Mouse (Mus musculus): ENCODE data around the gene Sigmar1. TPM values are rescaled to one million over a fixed set of nuclear protein-coding genes. Genes with fewer than 3 reads are reported as not detected.

Gene Sigmar1
- polyA plus RNA-seq, 1 experiment from 2014 or later = 76.9 TPM

GRCm38 (mm10) chr4:41759206-41759605 lies 3.2 kb upstream of the Sigmar1 start:
- H3K4me3 ChIP-seq (replicated peaks; ENCODE audit: low read length) = no peak overlapping the region
- H3K4me1 ChIP-seq (ENCODE audit: control insufficient read depth, insufficient read depth, low read length) = peaks cover 38% of the 10 kb centered on the region
- H3K9ac ChIP-seq (ENCODE audit: low read length) = peak overlapping the region; percentile 77; the same call in 1 of the 2 replicates
- no peak overlapping the region for H3K4me2 ChIP-seq (ENCODE audit: low read depth, low read length)
- no peaks in the 10 kb centered on the region for H3K36me3 ChIP-seq (ENCODE audit: control insufficient read depth, insufficient read depth, low read length)
- no peaks in the 10 kb centered on the region for H3K9me3 ChIP-seq (replicated peaks; ENCODE audit: control insufficient read depth, low read length)
- H3K27me3 ChIP-seq (ENCODE audit: control insufficient read depth, insufficient read depth, low read length) = no peaks in the 10 kb centered on the region
- ATAC-seq (ENCODE audit: insufficient read depth, low FRiP score) = no peak
- peak overlapping the region; percentile 94 for H3K27ac ChIP-seq (ENCODE audit: low read length)
- WGBS = 69% methylated on average over 9 of the region's 9 CpGs

GRCm38 (mm10) chr4:41758701-41759100 lies 2.7 kb upstream of the Sigmar1 start:
- 92% methylated on average over 4 of the region's 4 CpGs for WGBS
- no peak for ATAC-seq (ENCODE audit: insufficient read depth, low FRiP score)
- Histone ChIP-seq H3K27ac (ENCODE audit: low read length) (no peak overlapping the region), H3K4me1 (ENCODE audit: control insufficient read depth, insufficient read depth, low read length) (peaks cover 38% of the 10 kb centered on the region), H3K4me3 (replicated peaks; ENCODE audit: low read length) (no peak overlapping the region), H3K4me2 (ENCODE audit: low read depth, low read length) (no peak overlapping the region), H3K9ac (ENCODE audit: low read length) (0 out of 2 replicates have a peak overlapping the region, but pooled peaks have one; percentile 1), H3K36me3 (ENCODE audit: control insufficient read depth, insufficient read depth, low read length) (no peaks in the 10 kb centered on the region), H3K9me3 (replicated peaks; ENCODE audit: control insufficient read depth, low read length) (no peaks in the 10 kb centered on the region), H3K27me3 (ENCODE audit: control insufficient read depth, insufficient read depth, low read length) (no peaks in the 10 kb centered on the region)

- no peak for ATAC-seq (ENCODE audit: insufficient read depth, low FRiP score)
- Histone ChIP-seq H3K9me3 (replicated peaks; ENCODE audit: control insufficient read depth, low read length) (no peaks in the 10 kb centered on the region), H3K9ac (ENCODE audit: low read length) (no peak overlapping the region), H3K4me3 (replicated peaks; ENCODE audit: low read length) (no peak overlapping the region), H3K36me3 (ENCODE audit: control insufficient read depth, insufficient read depth, low read length) (no peaks in the 10 kb centered on the region), H3K27me3 (ENCODE audit: control insufficient read depth, insufficient read depth, low read length) (no peaks in the 10 kb centered on the region), H3K27ac (ENCODE audit: low read length) (no peak overlapping the region), H3K4me1 (ENCODE audit: control insufficient read depth, insufficient read depth, low read length) (peaks cover 38% of the 10 kb centered on the region), H3K4me2 (ENCODE audit: low read depth, low read length) (no peak overlapping the region)
- WGBS = 75% methylated on average over 11 of the region's 11 CpGs
These were observed 2.1 kb upstream of the Sigmar1 start for GRCm38 (mm10) chr4:41758021-41758420.

GRCm38 (mm10) chr4:41757321-41757720 lies 1.4 kb upstream of the Sigmar1 start:
- no peak overlapping the region for H3K4me3 ChIP-seq (replicated peaks; ENCODE audit: low read length)
- peaks cover 33% of the 10 kb centered on the region for H3K4me1 ChIP-seq (ENCODE audit: control insufficient read depth, insufficient read depth, low read length)
- no peaks in the 10 kb centered on the region for H3K27me3 ChIP-seq (ENCODE audit: control insufficient read depth, insufficient read depth, low read length)
- no peaks in the 10 kb centered on the region for H3K9me3 ChIP-seq (replicated peaks; ENCODE audit: control insufficient read depth, low read length)
- 92% methylated on average over 13 of the region's 13 CpGs for WGBS
- H3K9ac ChIP-seq (ENCODE audit: low read length) = no peak overlapping the region
- no peak overlapping the region for H3K27ac ChIP-seq (ENCODE audit: low read length)
- ATAC-seq (ENCODE audit: insufficient read depth, low FRiP score) = no peak
- H3K4me2 ChIP-seq (ENCODE audit: low read depth, low read length) = no peak overlapping the region
- no peaks in the 10 kb centered on the region for H3K36me3 ChIP-seq (ENCODE audit: control insufficient read depth, insufficient read depth, low read length)

- Histone ChIP-seq H3K4me2 (ENCODE audit: low read depth, low read length) (peak overlapping the region; percentile 77), H3K27ac (ENCODE audit: low read length) (no peak overlapping the region), H3K36me3 (ENCODE audit: control insufficient read depth, insufficient read depth, low read length) (no peaks in the 10 kb centered on the region), H3K9me3 (replicated peaks; ENCODE audit: control insufficient read depth, low read length) (no peaks in the 10 kb centered on the region), H3K27me3 (ENCODE audit: control insufficient read depth, insufficient read depth, low read length) (no peaks in the 10 kb centered on the region), H3K9ac (ENCODE audit: low read length) (peak overlapping the region; percentile 64), H3K4me1 (ENCODE audit: control insufficient read depth, insufficient read depth, low read length) (peaks cover 25% of the 10 kb centered on the region), H3K4me3 (replicated peaks; ENCODE audit: low read length) (peak overlapping the region; percentile 74)
- no peak for ATAC-seq (ENCODE audit: insufficient read depth, low FRiP score)
- WGBS = 75% methylated on average over 8 of the region's 8 CpGs
These were observed 483 bp upstream of the Sigmar1 start for GRCm38 (mm10) chr4:41756440-41756839.

GRCm38 (mm10) chr4:41754797-41755337 lies 1.1 kb downstream of the Sigmar1 start, which contains the start of gene Galt:
Gene Galt (plus strand): TSS chr4:41755228.
- H3K4me3 ChIP-seq (replicated peaks; ENCODE audit: low read length) = peak within 1 kb of the TSS; percentile 74
- no peaks in the 10 kb centered on the region for H3K27me3 ChIP-seq (ENCODE audit: control insufficient read depth, insufficient read depth, low read length)
- 16% methylated on average over 14 of the region's 14 CpGs for WGBS

GRCm38 (mm10) chr4:41745021-41745420 lies 10.9 kb downstream of the Sigmar1 start:
- Histone ChIP-seq H3K27ac (ENCODE audit: low read length) (no peak overlapping the region), H3K4me2 (ENCODE audit: low read depth, low read length) (no peak overlapping the region), H3K36me3 (ENCODE audit: control insufficient read depth, insufficient read depth, low read length) (no peaks in the 10 kb centered on the region), H3K9ac (ENCODE audit: low read length) (no peak overlapping the region), H3K9me3 (replicated peaks; ENCODE audit: control insufficient read depth, low read length) (peaks cover 5% of the 10 kb centered on the region), H3K4me3 (replicated peaks; ENCODE audit: low read length) (no peak overlapping the region), H3K27me3 (ENCODE audit: control insufficient read depth, insufficient read depth, low read length) (no peaks in the 10 kb centered on the region), H3K4me1 (ENCODE audit: control insufficient read depth, insufficient read depth, low read length) (peaks cover 5% of the 10 kb centered on the region; the same call in 1 of the 2 replicates)
- WGBS = 67% methylated on average over 1 of the region's 1 CpGs
- ATAC-seq (ENCODE audit: insufficient read depth, low FRiP score) = no peak

More at GRCm38 (mm10) chr4:41754797-41755337, 1.1 kb downstream of the Sigmar1 start, which contains the start of gene Galt:
- peak within 1 kb of the TSS; percentile 80 for H3K9ac ChIP-seq (ENCODE audit: low read length)
- H3K36me3 ChIP-seq (ENCODE audit: control insufficient read depth, insufficient read depth, low read length) = no peaks in the 10 kb centered on the region
- peak within 1 kb of the TSS; percentile 90 for H3K27ac ChIP-seq (ENCODE audit: low read length)
- peak within 1 kb of the TSS; percentile 77 for H3K4me2 ChIP-seq (ENCODE audit: low read depth, low read length)
- peak; percentile 59; the same call in 1 of the 2 replicates for ATAC-seq (ENCODE audit: insufficient read depth, low FRiP score)
- H3K4me1 ChIP-seq (ENCODE audit: control insufficient read depth, insufficient read depth, low read length) = peaks cover 14% of the 10 kb centered on the region
- no peaks in the 10 kb centered on the region for H3K9me3 ChIP-seq (replicated peaks; ENCODE audit: control insufficient read depth, low read length)

GRCm38 (mm10) chr4:41744131-41744530 lies 11.8 kb downstream of the Sigmar1 start:
- Histone ChIP-seq H3K27me3 (ENCODE audit: control insufficient read depth, insufficient read depth, low read length) (no peaks in the 10 kb centered on the region), H3K4me2 (ENCODE audit: low read depth, low read length) (no peak overlapping the region)
- WGBS = 64% methylated on average over 2 of the region's 2 CpGs

GRCm38 (mm10) chr4:41741158-41741560 lies 14.8 kb downstream of the Sigmar1 start:
- peak; percentile 96 for ATAC-seq (ENCODE audit: insufficient read depth, low FRiP score)
- 1% methylated on average over 27 of the region's 27 CpGs for WGBS
- no peaks in the 10 kb centered on the region; the same call in 1 of the 2 replicates for H3K36me3 ChIP-seq (ENCODE audit: control insufficient read depth, insufficient read depth, low read length)
- H3K4me2 ChIP-seq (ENCODE audit: low read depth, low read length) = peak overlapping the region; percentile 64
- H3K27ac ChIP-seq (ENCODE audit: low read length) = peak overlapping the region; percentile 85
- H3K4me1 ChIP-seq (ENCODE audit: control insufficient read depth, insufficient read depth, low read length) = peaks cover 15% of the 10 kb centered on the region
- H3K4me3 ChIP-seq (replicated peaks; ENCODE audit: low read length) = peak overlapping the region; percentile 69
- no peaks in the 10 kb centered on the region for H3K27me3 ChIP-seq (ENCODE audit: control insufficient read depth, insufficient read depth, low read length)
- H3K9ac ChIP-seq (ENCODE audit: low read length) = peak overlapping the region; percentile 81
- H3K9me3 ChIP-seq (replicated peaks; ENCODE audit: control insufficient read depth, low read length) = no peaks in the 10 kb centered on the region

More at GRCm38 (mm10) chr4:41744131-41744530, 11.8 kb downstream of the Sigmar1 start:
- peaks cover 10% of the 10 kb centered on the region for H3K4me1 ChIP-seq (ENCODE audit: control insufficient read depth, insufficient read depth, low read length)
- H3K9me3 ChIP-seq (replicated peaks; ENCODE audit: control insufficient read depth, low read length) = peaks cover 5% of the 10 kb centered on the region
- no peak overlapping the region for H3K9ac ChIP-seq (ENCODE audit: low read length)
- H3K4me3 ChIP-seq (replicated peaks; ENCODE audit: low read length) = no peak overlapping the region
- no peak overlapping the region for H3K27ac ChIP-seq (ENCODE audit: low read length)
- no peak for ATAC-seq (ENCODE audit: insufficient read depth, low FRiP score)
- H3K36me3 ChIP-seq (ENCODE audit: control insufficient read depth, insufficient read depth, low read length) = no peaks in the 10 kb centered on the region; the same call in 1 of the 2 replicates
